Mouse (Mus musculus): ENCODE data around the gene Tnrc6b.
A peak's percentile ranks its signal among the peaks of the same experiment; 100 is the strongest.

Gene Tnrc6b

DNA sequence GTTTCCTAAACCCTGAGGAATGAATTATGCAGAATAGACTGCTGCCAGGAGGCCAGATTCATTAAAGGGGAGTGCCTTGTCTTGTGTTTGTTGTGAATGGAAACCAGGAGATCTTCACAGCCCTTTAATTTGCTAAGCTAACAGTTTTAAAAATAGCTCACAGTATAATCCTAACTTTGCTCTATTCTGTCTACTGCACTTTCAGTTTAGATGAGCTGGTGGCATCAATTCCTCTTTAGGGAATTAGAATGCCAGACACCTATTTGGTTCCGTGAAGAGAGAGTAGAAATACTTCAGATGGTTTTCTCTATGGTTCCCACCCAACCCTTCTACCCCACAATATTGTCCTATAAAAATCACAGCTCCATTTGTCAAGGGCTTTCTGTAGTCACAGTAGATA is 74.6 kb downstream of the Tnrc6b start:
- ATAC-seq (ENCODE audit: low TSS enrichment) = no peak

DNA sequence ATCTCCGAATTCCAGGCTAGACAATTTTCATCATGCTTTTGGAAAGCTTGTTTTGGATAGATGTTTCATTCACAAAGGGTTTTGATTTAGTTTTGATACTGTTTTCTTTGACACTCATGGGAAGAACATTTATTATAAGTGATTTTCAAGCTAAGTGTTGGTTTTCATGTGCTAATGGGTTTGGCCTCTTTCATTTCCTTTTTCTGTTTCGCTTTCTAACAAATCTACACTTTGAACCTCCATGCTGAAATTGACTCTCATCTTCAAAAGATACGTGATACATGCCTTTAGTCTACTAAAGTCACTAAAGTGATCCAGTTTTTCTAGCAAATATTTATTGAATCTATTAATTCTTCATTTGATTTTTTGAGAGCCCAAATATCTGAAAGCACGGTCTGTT is 76.6 kb downstream of the Tnrc6b start:
- ATAC-seq (ENCODE audit: low TSS enrichment) = no peak

DNA sequence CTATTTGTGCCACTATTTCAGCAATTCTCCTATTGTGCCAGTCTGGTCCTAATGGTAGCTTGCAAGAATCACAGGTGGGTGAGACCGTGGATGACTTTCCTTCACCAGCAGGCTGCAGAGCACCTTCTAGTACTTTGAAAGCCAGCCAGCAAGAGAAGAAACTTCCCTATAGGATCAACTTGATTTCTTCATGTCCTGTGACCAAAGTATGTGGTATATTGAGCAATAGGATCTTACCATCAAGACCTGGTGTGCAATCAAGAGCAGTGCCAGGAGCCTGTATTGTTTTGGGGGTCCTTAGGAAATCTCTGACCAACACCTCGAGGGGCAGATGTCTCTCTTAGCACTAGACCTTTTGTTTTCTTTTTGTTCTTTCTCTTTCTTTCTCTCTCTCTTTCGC is 81.4 kb downstream of the Tnrc6b start:
- no peak for ATAC-seq (ENCODE audit: low TSS enrichment)

DNA sequence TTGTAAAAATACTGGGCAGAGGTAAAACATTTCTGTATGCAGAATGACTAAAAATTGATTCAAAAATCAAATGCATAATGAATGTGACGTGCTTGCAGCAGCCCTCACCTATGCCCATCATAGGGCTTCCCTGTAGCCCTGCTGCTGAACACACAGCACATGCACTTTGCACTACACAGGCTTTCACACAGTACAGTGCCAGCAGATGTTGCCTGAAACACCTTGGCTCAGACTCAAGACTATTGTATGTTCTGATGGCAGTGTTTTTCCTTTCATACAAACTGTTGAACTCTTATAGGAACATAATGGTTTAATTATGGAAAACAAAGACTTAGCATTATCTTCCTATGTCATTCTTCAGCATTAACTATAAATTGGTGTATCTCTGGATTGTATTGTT is 84.0 kb downstream of the Tnrc6b start:
- ATAC-seq (ENCODE audit: low TSS enrichment) = no peak

DNA sequence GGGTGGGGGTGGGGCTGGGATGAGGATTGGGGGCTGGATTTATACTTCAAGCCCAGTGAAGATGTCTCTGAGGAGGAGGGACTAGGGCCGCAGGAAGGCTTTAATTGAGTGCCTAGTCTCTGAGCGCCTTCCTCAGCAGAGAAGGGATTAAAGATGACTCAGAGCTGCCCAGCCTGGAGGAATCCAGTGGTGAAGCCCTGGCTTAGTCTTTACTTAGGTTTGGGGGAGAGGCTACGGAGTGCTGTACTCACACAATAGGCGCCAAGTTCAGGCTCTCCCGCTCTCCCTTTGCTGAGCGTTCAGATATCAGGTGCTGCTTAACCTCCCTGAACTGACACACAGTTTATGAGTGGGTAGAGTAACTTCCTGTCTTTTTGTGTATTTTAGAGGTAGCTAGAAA is 86.6 kb downstream of the Tnrc6b start:
- ATAC-seq (ENCODE audit: low TSS enrichment) = peak; percentile 61

DNA sequence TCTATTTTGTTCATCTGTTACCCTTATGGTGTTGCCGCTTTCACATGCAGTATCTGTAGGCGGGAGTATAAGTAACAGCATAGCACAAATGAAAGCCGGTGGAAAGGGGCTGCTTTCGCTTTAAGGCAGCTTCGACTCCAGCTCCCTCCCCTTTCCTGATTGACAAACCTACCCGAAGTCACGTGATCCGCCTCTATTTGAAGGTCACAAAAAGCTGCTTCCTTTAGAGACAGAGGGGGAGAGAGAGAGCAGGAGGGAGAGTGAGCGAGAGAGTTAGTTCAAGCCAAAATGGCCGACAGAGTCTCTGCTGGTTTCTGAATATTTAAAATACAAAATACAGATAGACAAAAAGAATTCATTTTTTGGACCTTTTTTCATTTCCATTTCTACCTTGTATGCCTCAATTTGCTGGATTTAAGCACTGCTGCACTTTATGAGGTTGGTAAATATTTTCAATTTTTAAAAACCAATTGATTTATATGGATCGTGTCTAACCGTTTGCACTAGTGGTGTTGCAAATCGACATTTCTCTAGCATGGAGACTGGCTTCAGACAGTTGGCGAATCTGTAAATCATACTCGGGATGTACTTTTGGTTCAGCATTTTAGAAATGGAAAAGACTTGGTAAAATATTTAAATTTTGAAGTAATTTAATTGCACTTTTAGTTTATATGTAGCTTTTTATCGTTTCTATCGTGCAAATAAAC is 87.4 kb downstream of the Tnrc6b start:
- peak; percentile 85 for ATAC-seq (ENCODE audit: low TSS enrichment)

DNA sequence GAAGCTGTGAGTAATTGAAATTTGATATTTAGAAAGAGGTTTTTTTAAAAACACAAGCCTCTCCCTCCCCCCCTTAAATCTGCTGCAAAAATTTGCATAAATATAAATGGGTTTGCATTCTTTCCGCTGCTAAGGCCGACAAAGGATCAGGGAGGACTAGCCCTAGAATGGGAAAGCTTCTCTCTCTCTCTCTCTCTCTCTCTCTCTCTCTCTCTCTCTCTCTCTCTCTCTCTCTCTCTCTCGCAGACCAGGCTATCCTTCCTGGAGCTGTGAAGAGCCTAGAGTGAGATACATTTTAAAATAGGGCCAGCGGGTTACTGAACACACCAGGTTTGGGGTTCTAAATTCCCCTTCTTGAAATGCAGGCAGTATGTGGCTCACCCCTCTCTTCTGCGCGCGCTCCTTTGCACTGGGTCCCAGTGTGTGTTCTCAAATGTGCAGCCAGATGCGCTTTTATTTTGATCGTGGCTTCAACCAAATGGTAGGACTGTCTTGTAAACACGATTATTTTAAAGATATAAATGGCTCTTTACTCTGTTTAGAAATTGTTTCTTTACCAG is 88.0 kb downstream of the Tnrc6b start:
- ATAC-seq (ENCODE audit: low TSS enrichment) = peak; percentile 34; the same call in 1 of the 2 replicates

DNA sequence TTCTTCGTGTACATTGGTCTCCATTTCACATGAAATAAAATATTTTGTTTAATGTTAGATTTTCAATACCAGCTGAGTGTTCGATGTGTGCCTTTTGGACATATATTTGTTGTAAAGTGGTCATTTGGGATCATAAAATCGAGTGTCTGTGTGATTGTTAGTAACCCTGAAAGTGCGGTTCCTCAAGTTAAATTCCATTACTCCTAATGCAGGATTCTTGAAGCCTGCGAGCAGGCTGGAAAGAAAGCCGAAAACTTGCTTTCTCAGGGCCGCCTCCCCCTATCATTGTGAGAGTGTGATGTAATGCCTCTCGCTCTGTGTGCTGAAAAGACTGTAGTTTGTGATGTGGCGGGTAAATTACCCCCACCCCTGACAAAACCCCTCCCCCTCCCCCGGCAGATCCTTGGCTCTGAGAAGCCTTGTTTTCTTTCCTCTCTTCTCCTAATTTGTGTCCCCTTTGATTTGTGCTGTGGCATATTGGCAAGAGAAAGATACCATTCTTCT is 88.6 kb downstream of the Tnrc6b start:
- ATAC-seq (ENCODE audit: low TSS enrichment) = peak; percentile 58; the same call in 1 of the 2 replicates

DNA sequence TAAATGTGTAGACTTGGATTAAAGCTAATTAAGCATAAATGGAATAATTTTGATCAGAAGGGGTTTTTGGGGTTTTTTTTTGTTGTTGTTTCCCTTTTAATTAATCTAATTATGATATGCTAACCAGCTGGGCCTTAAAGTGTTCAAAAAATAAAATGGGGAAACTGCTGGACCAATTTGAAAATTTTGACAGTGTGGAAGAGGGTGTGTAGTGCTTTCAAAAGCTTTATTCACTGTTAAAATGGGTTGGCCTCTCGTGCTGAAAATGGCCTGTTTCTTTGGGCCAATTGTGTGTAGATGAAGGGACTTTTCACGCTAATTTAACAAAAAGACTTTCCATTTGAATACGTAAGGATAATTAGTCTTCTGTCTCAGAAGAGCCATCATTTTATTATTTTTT is 89.1 kb downstream of the Tnrc6b start:
- no peak for ATAC-seq (ENCODE audit: low TSS enrichment)

DNA sequence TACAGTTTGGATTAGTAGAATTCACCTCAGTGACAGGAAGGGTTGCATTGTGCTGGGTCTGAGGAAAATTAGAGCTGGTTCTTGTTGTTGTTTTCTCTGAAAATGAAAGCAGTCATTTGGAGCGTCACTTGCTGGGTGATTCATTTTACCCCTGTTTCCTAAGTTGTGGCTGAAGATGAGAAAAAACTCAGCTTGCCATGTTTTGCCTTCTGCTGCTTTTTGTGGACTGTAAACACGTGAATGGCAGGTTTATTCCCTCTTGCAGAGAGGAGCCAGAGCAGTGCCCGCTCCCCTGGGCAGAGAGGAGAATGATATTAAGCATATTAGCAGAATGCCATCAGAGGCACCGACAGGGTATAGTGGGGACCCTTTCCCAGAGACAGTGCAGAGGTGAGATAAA is 89.7 kb downstream of the Tnrc6b start:
- no peak for ATAC-seq (ENCODE audit: low TSS enrichment)

DNA sequence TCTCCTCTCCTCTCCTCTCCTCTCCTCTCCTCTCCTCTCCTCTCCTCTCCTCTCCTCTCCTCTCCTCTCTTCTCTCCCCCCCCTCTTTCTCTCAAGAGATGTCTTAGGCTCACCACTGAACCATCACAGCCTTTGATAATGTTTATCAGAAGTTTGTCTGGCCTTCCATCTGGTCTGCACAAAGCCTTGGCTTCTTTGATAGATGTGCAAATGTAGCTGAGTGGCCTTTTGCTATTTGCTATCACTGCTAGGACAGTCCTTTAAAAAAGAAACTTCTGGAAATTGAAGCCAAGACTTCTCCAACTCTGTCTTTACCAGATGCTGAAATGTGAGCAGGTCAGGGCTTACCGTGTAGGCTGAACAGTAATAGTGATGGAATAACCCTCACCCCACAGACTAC is 90.5 kb downstream of the Tnrc6b start:
- ATAC-seq (ENCODE audit: low TSS enrichment) = no peak

DNA sequence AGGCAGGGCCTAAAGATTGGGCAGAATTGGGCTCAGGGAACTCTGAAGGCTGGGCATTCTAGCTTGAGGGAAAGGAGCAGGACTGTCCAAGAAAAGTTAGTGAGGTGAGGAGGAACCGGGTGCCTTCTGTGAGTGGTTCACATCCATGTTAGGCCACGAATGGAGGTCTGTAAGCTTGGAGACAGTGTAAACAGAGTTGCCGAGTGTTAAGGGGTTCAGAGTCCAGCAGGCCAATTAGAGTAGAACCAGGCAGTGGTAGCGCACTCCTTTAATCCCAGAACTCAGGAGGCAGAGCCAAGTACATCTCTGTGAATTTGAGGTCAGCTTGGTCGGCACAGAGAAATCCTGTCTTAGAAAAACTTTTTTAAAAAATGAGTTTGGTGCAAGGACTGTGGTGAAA is 96.0 kb downstream of the Tnrc6b start:
- 0 out of 2 replicates have a peak, but pooled peaks have one; percentile 31 for ATAC-seq (ENCODE audit: low TSS enrichment)

DNA sequence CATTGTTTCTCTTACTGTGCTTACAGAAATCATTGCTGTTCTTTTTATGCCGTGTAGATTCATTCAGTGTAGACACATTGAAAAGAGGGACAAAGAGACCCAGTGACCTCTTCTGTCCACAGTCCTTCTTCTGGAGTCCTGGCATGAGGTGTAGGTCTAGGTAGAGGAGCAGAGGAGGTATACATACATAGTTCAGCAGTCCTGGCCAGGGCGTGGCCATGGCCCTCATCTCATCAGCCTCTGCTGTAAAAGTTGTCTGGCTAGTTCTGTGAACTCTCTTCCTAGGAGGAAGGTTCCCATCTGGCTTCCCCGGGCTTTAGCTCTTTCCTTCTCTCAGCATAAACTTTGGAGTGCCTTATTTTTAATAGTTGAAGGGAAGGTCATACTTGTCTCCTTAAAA is 99.1 kb downstream of the Tnrc6b start:
- no peak for ATAC-seq (ENCODE audit: low TSS enrichment)

DNA sequence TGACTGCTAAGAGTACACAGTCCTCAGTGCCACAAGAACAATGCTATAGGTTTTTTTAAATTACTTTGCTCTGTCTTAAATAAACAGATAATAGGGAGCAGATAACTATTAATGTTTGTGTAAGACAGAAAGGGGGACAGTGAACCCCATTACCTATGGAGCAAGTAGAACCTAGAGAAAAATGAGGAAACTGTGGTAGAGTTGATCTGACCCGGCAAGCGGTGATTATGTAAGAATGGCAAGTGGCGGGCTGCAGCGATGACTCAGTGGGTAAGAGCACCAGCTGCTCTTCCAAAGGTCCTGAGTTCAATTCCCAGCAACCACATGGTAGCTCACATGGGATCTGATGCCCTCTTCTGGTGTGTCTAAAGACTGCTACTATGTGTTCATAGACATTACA is 101.7 kb downstream of the Tnrc6b start:
- ATAC-seq (ENCODE audit: low TSS enrichment) = no peak

DNA sequence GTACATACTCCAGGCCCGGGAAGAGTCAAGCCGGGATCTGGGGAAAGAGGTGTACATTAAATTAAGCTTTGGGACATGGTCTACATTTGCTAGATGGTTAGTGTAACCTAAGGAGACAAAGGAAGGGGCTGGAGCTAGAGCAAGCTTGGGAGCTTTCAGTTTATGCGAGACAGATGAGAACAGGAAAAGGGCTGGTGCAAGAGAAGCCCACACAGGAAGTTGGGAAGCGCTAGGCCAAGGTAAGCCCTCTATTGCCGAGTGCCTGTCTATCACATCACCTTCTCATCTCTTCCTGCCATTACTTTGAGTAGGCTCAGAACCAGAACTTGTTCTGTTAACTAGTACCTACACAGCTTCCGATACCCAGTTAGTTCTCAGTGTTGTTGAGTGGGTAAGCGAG is 103.7 kb downstream of the Tnrc6b start:
- ATAC-seq (ENCODE audit: low TSS enrichment) = no peak

DNA sequence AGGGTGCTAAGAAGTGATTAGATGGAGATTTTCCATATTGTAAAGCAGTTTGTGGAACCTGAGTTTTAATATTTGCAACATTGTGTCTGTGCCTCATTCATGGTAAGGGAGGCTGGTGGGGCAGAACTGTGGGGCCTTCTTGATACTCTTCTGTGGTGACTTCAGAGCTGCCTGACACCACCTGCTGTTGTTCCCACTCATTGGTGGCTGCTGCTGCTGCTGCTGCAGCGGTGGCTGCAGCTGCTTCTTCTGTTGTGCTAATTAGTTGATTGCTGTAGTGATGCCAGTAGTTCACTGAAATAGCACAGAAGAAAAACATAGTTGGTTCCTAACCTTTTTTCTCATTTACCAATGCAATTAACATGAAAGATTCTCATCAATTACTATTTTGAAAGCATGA is 111.2 kb downstream of the Tnrc6b start:
- no peak; the same call in 1 of the 2 replicates for ATAC-seq (ENCODE audit: low TSS enrichment)

DNA sequence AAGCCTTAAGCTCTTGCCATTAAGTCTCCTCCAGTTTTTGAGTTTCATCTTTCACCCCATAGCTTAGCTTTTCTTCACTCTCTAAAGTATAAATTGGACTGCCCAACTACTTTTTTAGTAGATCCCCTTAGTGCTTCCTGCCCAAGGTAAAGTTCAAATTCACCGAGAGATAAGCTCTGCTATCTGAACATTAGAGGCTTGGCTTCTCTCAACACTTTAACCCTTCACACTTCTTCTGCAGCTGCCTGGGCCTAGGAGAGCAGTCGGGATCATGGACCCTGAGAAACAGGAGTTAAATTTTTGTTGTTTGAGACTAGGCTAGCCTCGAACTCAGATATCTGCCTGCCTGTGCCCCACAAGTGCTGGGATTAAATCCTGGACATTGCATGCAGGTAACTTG is 120.1 kb downstream of the Tnrc6b start:
- ATAC-seq (ENCODE audit: low TSS enrichment) = no peak

DNA sequence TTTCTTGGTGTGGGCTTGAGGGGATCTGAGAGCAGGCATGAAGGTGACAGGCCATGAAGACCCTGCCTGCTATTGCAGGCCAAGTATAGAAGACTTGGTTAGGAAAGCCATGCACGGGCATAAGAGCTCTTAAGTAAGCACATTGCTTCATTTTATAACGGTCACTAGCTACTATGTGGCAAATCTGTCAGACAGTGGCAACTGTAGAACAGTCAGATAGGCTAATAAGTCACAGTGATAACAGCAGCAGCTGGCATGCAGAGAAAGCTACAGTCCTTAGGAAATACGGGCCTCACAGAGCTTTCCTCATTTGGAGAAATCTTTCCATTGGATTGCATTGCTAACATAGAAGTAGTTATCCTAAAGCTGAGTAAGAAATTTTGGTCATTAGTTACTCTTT is 121.7 kb downstream of the Tnrc6b start:
- no peak for ATAC-seq (ENCODE audit: low TSS enrichment)

DNA sequence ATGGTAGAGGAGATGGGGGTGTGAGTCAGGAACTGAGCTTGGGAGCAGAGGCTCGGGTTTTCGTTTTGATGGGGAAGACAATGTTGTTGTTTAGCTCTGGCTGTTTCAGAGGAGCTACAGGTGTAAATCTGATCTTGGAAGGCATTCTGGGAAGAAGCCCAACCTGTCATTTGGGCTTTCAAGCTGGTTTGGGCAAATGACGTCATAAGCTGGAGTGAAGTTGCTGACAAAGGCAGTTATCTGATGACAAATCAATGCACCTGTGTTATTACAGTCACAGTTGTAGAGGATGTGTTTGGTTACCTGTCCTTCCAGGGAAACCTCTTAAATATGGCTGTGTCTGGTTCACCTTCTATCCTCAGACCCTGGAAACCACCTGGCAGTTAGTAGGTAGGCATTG is 125.1 kb downstream of the Tnrc6b start:
- no peak for ATAC-seq (ENCODE audit: low TSS enrichment)

DNA sequence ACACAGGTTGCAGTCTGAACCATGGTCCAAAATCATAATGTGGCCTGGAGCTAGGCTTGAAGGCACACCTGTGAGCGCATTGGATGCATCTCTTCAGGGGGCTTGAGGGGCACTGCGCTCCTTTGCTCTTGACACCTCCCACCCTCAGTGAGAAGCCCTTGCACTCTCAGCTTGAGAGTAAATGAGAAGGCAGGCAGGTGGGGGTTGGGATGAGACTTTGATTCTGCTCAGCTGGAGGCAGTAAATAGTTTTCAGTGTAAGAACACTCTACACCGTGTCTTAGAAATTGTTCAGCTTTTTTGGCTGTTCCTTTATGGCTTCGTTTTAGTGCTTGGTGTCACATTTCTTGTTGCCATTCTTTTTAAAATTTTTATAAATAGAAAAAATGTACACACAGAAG is 127.7 kb downstream of the Tnrc6b start:
- no peak for ATAC-seq (ENCODE audit: low TSS enrichment)

DNA sequence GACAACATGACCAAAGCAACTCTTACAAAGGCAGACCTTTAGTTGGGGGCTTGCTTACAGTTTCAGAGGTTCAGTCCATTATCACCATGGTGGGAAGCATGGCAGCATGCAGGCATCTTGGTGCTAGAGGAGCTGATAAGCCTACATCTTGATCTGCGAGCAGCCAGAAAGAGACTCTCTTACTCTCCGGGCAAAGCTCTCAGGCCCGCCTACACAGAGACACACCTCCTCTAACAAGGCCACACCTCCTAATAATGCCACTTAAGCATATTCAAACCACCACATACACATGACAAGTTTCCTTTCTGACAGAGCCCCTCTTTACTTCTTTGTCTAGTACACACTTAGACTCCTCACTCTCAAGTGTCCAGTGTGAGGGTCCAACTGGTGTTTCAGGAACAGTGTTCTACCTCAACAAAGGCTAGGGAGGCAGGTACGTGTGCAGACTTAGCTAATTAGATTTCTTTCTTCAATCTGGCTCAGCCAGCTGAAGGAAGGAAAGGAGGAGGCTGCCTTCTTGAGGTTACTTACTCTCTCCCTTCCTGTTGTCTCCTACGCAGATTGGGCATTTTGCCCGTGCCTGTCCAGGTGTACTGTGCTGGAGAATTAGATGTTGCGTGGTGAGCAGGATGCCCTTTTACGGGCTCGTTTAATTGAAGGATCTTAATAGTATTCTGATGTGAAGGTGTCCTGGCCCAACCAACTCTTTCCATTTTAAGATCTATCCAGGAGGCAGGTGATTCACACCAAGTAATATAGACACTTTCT is 128.7 kb downstream of the Tnrc6b start:
- no peak for ATAC-seq (ENCODE audit: low TSS enrichment)

DNA sequence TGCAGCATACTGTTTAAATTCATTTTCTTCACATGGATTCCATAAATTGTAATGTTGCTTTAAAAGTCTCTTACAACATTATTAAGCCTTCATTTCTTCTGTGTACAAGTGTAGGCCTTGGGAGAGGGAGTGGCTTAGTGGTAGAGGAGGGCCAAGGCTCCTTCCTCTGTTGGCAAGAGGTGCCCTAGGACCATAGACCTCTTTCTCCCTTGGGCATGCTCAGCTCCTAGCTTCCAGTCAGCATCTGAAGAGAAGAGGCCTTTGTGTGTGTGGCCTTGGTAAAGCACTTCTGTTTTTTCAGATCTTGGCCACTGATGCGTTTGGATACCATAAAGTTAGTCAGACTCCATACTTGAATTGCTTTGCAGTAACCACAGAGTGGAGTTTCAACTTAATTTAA is 133.1 kb downstream of the Tnrc6b start:
- no peak for ATAC-seq (ENCODE audit: low TSS enrichment)

DNA sequence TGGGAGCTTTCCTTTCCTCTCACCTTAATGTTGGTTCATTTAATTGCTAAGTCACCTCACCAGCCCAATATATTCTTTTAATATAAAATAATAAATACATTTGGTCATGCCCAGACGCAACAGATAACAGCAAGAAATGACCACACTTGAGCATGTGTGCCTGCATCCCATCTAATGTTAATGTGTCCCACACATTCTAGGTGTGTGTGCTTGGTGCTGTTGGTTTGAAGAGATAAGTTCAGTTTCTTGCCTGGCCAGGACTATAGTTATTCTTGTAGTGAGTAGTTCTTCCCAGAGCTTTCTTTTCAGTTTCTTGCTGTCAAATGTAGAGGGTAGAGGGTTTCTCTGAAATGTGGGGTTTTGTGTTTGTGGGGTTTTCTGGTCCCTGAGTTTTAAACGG is 133.8 kb downstream of the Tnrc6b start:
- ATAC-seq (ENCODE audit: low TSS enrichment) = no peak

Data from frontal cortex, adult (tissue).